Mouse (Mus musculus) liver, adult 2 months (tissue): ENCODE measurements around the gene Apbb2.
"Not testable (repeated sequence)": the region's sequence is repeated elsewhere in the genome, so short reads cannot be mapped to it uniquely, and the experiment has no call there.

ENCODE experiments used
- CTCF ChIP-seq: fragments of 200-500 bp; IDR thresholded peaks from 2 replicates; pipeline ENCODE4 v1.5.1; 2011; ENCODE audit warnings: low read depth, low read length, control low read depth
- POLR2A ChIP-seq: fragments of 200-500 bp; IDR thresholded peaks from 2 replicates; pipeline ENCODE4 v1.6.1; 2011; ENCODE audit warnings: low read length, control low read depth; ENCODE audit not compliant: insufficient read depth; ENCODE audit errors: extremely low read depth

- not testable (repeated sequence) for TF ChIP-seq POLR2A, CTCF
These were observed 359.2 kb downstream of the Apbb2 start for GRCm38 (mm10) chr5:66259431-66259755.
